Mouse (Mus musculus) heart, postnatal 0 days (tissue): ENCODE results near the gene Rcan1. TPM values are rescaled to one million over a fixed set of nuclear protein-coding genes. Genes with fewer than 3 reads are reported as not detected.
A peak's percentile ranks its signal among the peaks of the same experiment; 100 is the strongest.

ENCODE experiments used
- ATAC-seq: fragments of 200-750 bp; cut with Nextera tagmentation; 2 replicates; pipeline ENCODE4 v1.8.0; 2017; ENCODE audit warnings: low read depth, moderate number of reproducible peaks, moderate library complexity; ENCODE audit not compliant: insufficient read depth
- DNase-seq: peaks from one replicate; pipeline ENCODE4 v3.0.0-alpha.2; 2016; ENCODE audit warnings: low spot score
- H3K27ac ChIP-seq: fragments of 300-500 bp; sonication (generic); 2 replicates; pipeline ENCODE4 v1.5.1; 2014; ENCODE audit warnings: low read depth, mild to moderate bottlenecking
- H3K27me3 ChIP-seq: fragments of 300-500 bp; sonication (generic); 2 replicates; pipeline ENCODE4 v1.6.1; 2014; ENCODE audit warnings: low read length, mixed read lengths; ENCODE audit not compliant: control insufficient read depth, insufficient read depth
- H3K36me3 ChIP-seq: fragments of 300-500 bp; sonication (generic); replicated peaks from 2 replicates; pipeline ENCODE4 v1.6.1; 2014; ENCODE audit warnings: low read length, mixed read lengths; ENCODE audit not compliant: control insufficient read depth, insufficient read depth
- H3K4me1 ChIP-seq: fragments of 300-500 bp; sonication (generic); 2 replicates; pipeline ENCODE4 v1.6.1; 2014; ENCODE audit warnings: antibody characterized with exemption; ENCODE audit not compliant: control insufficient read depth, insufficient read depth
- H3K4me2 ChIP-seq: fragments of 300-500 bp; sonication (generic); 2 replicates; pipeline ENCODE4 v1.6.1; 2014; ENCODE audit warnings: low read depth, mild to moderate bottlenecking, low read length, moderate library complexity
- H3K4me3 ChIP-seq: fragments of 300-500 bp; sonication (generic); 2 replicates; pipeline ENCODE4 v1.5.1; 2014; ENCODE audit warnings: low read depth, low read length
- H3K9ac ChIP-seq: fragments of 300-500 bp; sonication (generic); replicated peaks from 2 replicates; pipeline ENCODE4 v1.6.1; 2014; ENCODE audit warnings: low read depth, low read length, mixed read lengths
- H3K9me3 ChIP-seq: fragments of 300-500 bp; sonication (generic); replicated peaks from 2 replicates; pipeline ENCODE4 v1.6.1; 2016; ENCODE audit warnings: low read length; ENCODE audit not compliant: control insufficient read depth
- CTCF ChIP-seq: IDR thresholded peaks from 2 replicates; pipeline ENCODE4 v1.5.1; 2016; ENCODE audit warnings: antibody characterized with exemption, control low read depth, low read depth
- EP300 ChIP-seq: IDR thresholded peaks from 2 replicates; pipeline ENCODE4 v1.6.1; 2016; ENCODE audit warnings: antibody characterized with exemption, low read depth
- WGBS: fragments of 180-500 bp; shearing (Covaris S2); extraction: QIAGEN DNeasy Blood & Tissue Kit; methylation state at CpG from one replicate; pipeline ENCODE4 v1.1.7; 2014; 5-methylcytosine and 5-hydroxymethylcytosine counted together
- polyA plus RNA-seq: library from polyadenylated mRNA; unstranded; fragments of >200 nt; fragmentation: Nextera tagmentation; extraction: Ambion mirVana; gene quantifications from 2 replicates; pipeline ENCODE4 v1.2.1, GENCODE M21; 2015
- total RNA-seq: library from RNA; depleted of rRNA; stranded (reverse); fragments of >200 nt; gene quantifications from 2 replicates; pipeline ENCODE4 v1.2.3, GENCODE M21; 2014; ENCODE audit warnings: low replicate concordance

Rcan1 gene
- total and polyA plus RNA-seq, 2 experiments from 2014 or later: 64.6 to 83.7 TPM

DNA sequence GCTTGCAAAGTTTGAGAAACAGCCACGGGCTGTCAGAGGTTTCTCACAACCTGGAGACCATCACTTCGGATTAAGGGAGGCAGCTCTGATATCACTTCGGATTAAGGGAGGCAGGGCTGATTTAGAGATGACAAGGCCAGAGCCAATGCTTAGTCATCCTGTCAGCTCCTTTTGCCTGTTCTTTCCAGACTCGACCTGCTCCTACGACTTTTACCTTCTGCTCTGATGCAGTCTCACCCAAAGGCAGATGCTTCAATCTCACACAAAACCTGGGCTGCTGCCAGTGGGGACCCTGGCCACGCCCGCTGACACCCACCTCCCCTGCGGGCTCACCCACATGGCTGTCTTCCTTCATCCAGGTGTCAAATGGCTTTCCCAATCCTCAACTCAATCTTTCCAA lies 68.5 kb downstream of the Rcan1 start:
- Histone ChIP-seq H3K27me3 (no peaks in the 10 kb centered on the region), H3K4me3 (no peak overlapping the region), H3K4me1 (peaks cover 36% of the 10 kb centered on the region), H3K4me2 (no peak overlapping the region), H3K36me3 (0 out of 2 replicates have a peak, but pooled peaks cover under 1% of the 10 kb centered on the region), H3K27ac (peak overlapping the region; percentile 36), H3K9ac (no peak overlapping the region; the same call in 1 of the 2 replicates), H3K9me3 (no peaks in the 10 kb centered on the region)
- no peak for ATAC-seq
- DNase-seq: no peak
- no peak for TF ChIP-seq CTCF
- TF ChIP-seq EP300: no peak
- 50% methylated on average over 8 of the region's 8 CpGs for WGBS

DNA sequence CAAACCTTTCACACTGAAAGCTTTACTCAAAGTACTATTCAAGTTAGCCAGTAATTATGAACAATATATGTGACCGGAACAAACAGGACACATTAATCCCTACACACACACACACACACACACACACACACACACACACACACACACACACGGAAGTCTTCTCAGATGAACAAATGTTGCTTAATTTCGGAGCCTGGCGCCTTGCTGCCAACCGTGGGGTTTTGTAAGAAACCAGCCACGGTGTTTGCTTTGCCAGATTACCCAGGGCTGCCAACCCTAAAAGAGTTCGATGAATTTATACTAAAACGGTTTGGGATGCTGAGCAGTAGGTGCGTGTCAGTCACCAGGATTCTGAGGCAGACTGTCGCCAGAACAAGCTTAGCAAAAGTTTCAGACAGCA lies 69.5 kb downstream of the Rcan1 start:
- no peaks in the 10 kb centered on the region for H3K27me3 ChIP-seq
- H3K36me3 ChIP-seq: peaks cover 10% of the 10 kb centered on the region
- ATAC-seq (no peak), DNase-seq (no peak)
- no peak overlapping the region for H3K4me2 ChIP-seq
- H3K9ac ChIP-seq: no peak overlapping the region
- WGBS: 67% methylated on average over 10 of the region's 10 CpGs
- no peaks in the 10 kb centered on the region for H3K9me3 ChIP-seq
- H3K4me1 ChIP-seq: peaks cover 38% of the 10 kb centered on the region
- no peak overlapping the region for H3K27ac ChIP-seq
- H3K4me3 ChIP-seq: no peak overlapping the region
- TF ChIP-seq CTCF: no peak
- TF ChIP-seq EP300: no peak

GRCm38 (mm10) chr16:92399490-92400458 lies 70.9 kb downstream of the Rcan1 start:
- Histone ChIP-seq H3K4me3 (peak overlapping the region; percentile 55), H3K27me3 (no peaks in the 10 kb centered on the region), H3K4me2 (peak overlapping the region; percentile 69), H3K4me1 (peaks cover 43% of the 10 kb centered on the region), H3K9me3 (no peaks in the 10 kb centered on the region), H3K36me3 (peaks cover 25% of the 10 kb centered on the region), H3K9ac (peak overlapping the region; percentile 85), H3K27ac (peak overlapping the region; percentile 94)
- DNase-seq (peak; percentile 97), ATAC-seq (peak; percentile 89)
- no peak for TF ChIP-seq CTCF
- TF ChIP-seq EP300: peak; percentile 90
- under 1% methylated on average over 37 of the region's 37 CpGs for WGBS

DNA sequence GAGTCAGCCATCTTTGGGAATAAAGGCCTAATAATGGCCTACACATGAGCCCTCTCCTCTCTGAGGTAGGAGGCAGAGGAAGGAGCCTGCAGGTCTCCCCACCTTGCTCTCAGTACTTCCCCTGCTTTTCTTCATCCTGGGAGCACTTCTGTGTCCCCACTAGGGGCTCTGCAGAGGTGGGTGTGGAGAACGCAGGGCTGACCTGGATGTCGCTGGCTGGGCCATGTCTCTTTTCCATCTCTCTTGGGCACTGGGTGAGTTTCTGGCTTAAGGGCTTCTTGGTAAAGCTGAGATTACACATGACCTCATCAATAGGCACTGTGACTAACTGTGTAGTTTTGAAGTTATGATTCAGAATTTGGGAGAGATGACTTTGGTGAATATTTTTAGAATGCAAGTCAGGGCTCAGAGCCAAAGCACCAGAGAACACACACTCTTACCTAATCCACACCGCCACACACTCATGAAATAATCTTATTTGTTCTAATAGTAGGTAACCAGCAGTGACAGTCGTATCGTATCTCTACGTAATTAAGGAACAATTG lies 72.0 kb downstream of the Rcan1 start:
- 12% methylated on average over 6 of the region's 6 CpGs for WGBS
- Histone ChIP-seq H3K27ac (peak overlapping the region; percentile 94), H3K4me2 (peak overlapping the region; percentile 69), H3K4me1 (peaks cover 43% of the 10 kb centered on the region), H3K36me3 (peaks cover 36% of the 10 kb centered on the region), H3K27me3 (no peaks in the 10 kb centered on the region), H3K9me3 (no peaks in the 10 kb centered on the region), H3K4me3 (peak overlapping the region; percentile 55), H3K9ac (peak overlapping the region; percentile 85)
- ATAC-seq: peak; percentile 58
- peak; percentile 84 for DNase-seq
- peak; percentile 30 for TF ChIP-seq CTCF
- TF ChIP-seq EP300: 0 out of 2 replicates have a peak, but pooled peaks have one; percentile 39

DNA sequence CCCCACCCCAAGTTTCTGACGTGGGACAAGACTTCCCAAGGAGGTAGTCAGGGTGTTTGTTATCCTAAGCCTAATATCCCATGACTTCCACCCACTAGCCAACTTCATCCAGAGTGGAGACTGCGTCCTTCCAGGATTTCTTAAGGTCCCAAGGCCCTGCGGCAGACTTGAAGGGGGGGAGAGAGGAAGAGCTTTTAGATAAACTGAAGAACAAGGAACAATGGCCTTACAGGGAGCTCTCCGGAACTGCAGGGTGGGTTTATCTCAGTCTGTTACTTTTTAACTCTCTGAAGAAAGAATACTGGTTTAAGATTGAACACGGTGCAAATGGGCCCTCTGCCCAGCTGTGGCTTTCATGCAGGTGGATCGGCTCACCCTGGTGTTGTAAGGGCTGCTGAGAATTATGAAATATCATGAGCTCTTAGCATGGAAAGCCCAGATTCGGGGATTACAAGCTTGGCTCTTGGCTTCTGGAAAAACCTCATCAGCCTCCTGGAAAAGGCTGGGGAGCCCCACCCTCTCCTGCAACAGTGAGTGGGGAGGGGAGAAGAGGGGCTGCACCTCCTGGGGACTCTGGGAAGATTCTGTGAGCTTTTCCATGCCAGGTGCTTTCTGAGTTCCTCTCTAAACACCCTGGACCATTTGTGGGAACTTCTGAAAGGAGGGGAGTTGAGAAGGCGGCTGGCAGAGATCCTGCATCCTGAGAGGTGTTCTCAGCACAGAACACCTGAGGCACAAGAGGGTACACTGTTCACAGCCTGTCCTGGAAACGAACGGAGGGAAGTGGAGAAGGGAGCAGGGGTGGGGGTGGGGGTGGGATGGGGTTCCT lies 72.7 kb downstream of the Rcan1 start:
- no peaks in the 10 kb centered on the region for H3K9me3 ChIP-seq
- 23% methylated on average over 10 of the region's 10 CpGs for WGBS
- ATAC-seq (no peak), DNase-seq (no peak)
- H3K36me3 ChIP-seq: peaks cover 43% of the 10 kb centered on the region
- peak overlapping the region; percentile 94 for H3K27ac ChIP-seq
- H3K4me1 ChIP-seq: peaks cover 40% of the 10 kb centered on the region
- TF ChIP-seq CTCF (no peak), EP300 (no peak)
- H3K9ac ChIP-seq: peak overlapping the region; percentile 85
- no peaks in the 10 kb centered on the region for H3K27me3 ChIP-seq
- H3K4me3 ChIP-seq: peak overlapping the region; percentile 55
- peak overlapping the region; percentile 69 for H3K4me2 ChIP-seq
